Mouse (Mus musculus) ES-Bruce4 (cell line): ENCODE results near the gene Hoxb2.

Experiments used
- CTCF ChIP-seq: IDR thresholded peaks from one replicate; pipeline ENCODE4 v1.8.1; 2011; ENCODE audit warnings: low read depth, low read length
- EP300 ChIP-seq: IDR thresholded peaks from 2 replicates; pipeline ENCODE4 v1.6.1; 2011; ENCODE audit warnings: low read depth, low read length; ENCODE audit not compliant: insufficient read depth
- POLR2A ChIP-seq: IDR thresholded peaks from one replicate; pipeline ENCODE4 v1.8.1; 2011; ENCODE audit warnings: low read length; ENCODE audit not compliant: insufficient read depth

DNA sequence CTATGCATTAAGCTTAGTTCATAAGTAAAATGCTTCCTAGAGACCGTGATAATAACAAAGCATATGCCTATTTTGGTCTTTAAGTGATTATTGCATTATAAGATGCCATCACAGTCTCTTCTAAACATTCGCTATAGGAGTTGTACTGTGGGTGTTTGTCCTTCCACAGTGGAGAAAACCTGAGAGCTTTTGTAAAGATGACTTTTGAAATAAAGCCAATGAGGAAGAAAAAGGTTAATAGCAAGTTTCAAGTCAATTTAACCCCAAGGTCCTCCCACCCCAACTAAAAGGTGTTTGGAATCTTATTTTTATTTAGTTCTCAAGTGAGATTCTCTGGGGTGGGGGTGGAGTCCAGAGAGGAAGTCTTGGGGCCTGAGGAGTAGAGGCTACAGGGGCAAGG lies 37.2 kb upstream of the Hoxb2 start:
- TF ChIP-seq POLR2A (no peak), CTCF (no peak), EP300 (no peak)
